Mouse (Mus musculus): ENCODE measurements around the gene Npm1.

The Npm1 gene

GRCm38 (mm10) chr11:33146143-33146497 is 16.9 kb downstream of the Npm1 start:
- peak; percentile 87 for DNase-seq (ENCODE audit: low spot score in 2 of 2)

GRCm38 (mm10) chr11:33145201-33146142 is 17.5 kb downstream of the Npm1 start:
- peak; percentile 30 to 35 for DNase-seq (ENCODE audit: low spot score in 2 of 2)

GRCm38 (mm10) chr11:33143906-33144305 is 19.1 kb downstream of the Npm1 start:
- DNase-seq (ENCODE audit: low spot score in 2 of 2) = no peak

- DNase-seq (ENCODE audit: low spot score in 2 of 2) = no peak
Measured at GRCm38 (mm10) chr11:33142801-33143200, 20.2 kb downstream of the Npm1 start.

- no peak for DNase-seq (ENCODE audit: low spot score in 2 of 2)
Measured at GRCm38 (mm10) chr11:33140111-33140460, 22.9 kb downstream of the Npm1 start.

- DNase-seq (ENCODE audit: low spot score in 2 of 2) = no peak
Measured at GRCm38 (mm10) chr11:33139458-33140110, 23.4 kb downstream of the Npm1 start.

GRCm38 (mm10) chr11:33138686-33139085 is 24.3 kb downstream of the Npm1 start:
- DNase-seq (ENCODE audit: low spot score in 2 of 2) = no peak

- no peak for DNase-seq (ENCODE audit: low spot score in 2 of 2)
Measured at GRCm38 (mm10) chr11:33134391-33134986, 28.5 kb downstream of the Npm1 start.

- DNase-seq (ENCODE audit: low spot score in 2 of 2) = no peak
Measured at GRCm38 (mm10) chr11:33132619-33133338, 30.2 kb downstream of the Npm1 start.

GRCm38 (mm10) chr11:33127058-33127457 is 35.9 kb downstream of the Npm1 start:
- DNase-seq (ENCODE audit: low spot score in 2 of 2) = no peak

GRCm38 (mm10) chr11:33122575-33123268 is 40.3 kb downstream of the Npm1 start:
- no peak for DNase-seq (ENCODE audit: low spot score in 2 of 2)

GRCm38 (mm10) chr11:33119556-33119955 is 43.5 kb downstream of the Npm1 start:
- no peak for DNase-seq (ENCODE audit: low spot score in 2 of 2)

- DNase-seq (ENCODE audit: low spot score in 2 of 2) = no peak
Measured at GRCm38 (mm10) chr11:33119116-33119515, 43.9 kb downstream of the Npm1 start.

- DNase-seq (ENCODE audit: low spot score in 2 of 2) = no peak
Measured at GRCm38 (mm10) chr11:33118480-33118879, 44.5 kb downstream of the Npm1 start.

- DNase-seq (ENCODE audit: low spot score in 2 of 2) = no peak
Measured at GRCm38 (mm10) chr11:33115796-33116195, 47.2 kb downstream of the Npm1 start.

- no peak for DNase-seq (ENCODE audit: low spot score in 2 of 2)
Measured at GRCm38 (mm10) chr11:33112407-33112806, 50.6 kb downstream of the Npm1 start.

- DNase-seq (ENCODE audit: low spot score in 2 of 2) = no peak
Measured at GRCm38 (mm10) chr11:33110111-33110510, 52.9 kb downstream of the Npm1 start.

GRCm38 (mm10) chr11:33107540-33107939 is 55.5 kb downstream of the Npm1 start:
- no peak for DNase-seq (ENCODE audit: low spot score in 2 of 2)

GRCm38 (mm10) chr11:33104911-33105316 is 58.1 kb downstream of the Npm1 start:
- no peak for DNase-seq (ENCODE audit: low spot score in 2 of 2)

- DNase-seq (ENCODE audit: low spot score in 2 of 2) = no peak
Measured at GRCm38 (mm10) chr11:33103291-33103943, 59.6 kb downstream of the Npm1 start.
